Mouse (Mus musculus) layer of hippocampus, postnatal 25 days (tissue): ENCODE measurements around the gene Cacng2. TPM values are rescaled to one million over a fixed set of nuclear protein-coding genes. Genes with fewer than 3 reads are reported as not detected.

Source experiments
- DNase-seq, 2 experiments: peaks; one replicate each; pipeline ENCODE4 v3.0.0; 2022; ENCODE audit warnings: mixed read lengths in 2 of 2, low spot score in 1 of 2; ENCODE audit errors: extremely low spot score in 1 of 2
- total RNA-seq, 2 experiments: library from RNA; stranded (reverse); gene quantifications; 2 replicates each; pipeline ENCODE4 v1.2.3; 2021

The Cacng2 gene
- total RNA-seq, 2 experiments from 2014 or later, result 35.5 to 40.7 TPM

DNA sequence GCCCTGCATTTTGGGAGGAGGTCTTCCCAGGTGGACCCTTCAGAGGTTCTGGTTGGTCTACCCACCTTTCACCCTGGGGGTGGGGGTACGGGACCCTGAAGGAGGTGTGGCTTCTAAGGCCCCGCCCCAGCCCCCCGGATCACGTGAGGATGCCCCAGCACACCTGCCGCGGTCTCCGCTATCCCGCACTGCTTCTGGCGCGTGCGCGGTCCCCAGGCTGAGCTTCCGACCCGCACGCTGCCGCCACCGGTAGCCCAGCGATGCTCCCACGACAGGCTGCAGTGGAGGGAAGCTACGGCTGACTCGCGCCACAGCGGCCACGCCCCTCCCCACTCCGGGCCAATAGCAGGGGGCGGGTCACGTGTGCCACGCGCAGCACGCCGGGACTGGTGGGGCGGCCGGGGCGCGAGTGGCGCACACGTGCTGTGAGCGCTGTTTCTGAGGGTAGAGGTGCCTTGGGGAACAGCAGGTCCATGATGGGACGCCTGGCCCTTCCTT, 163.4 kb downstream of the Cacng2 start, which contains the start of gene Foxred2:
Gene Foxred2, minus strand, starts transcription at position 319 of the 498 bp plus-strand sequence.
- peak; percentile 67 to 73 for DNase-seq

DNA sequence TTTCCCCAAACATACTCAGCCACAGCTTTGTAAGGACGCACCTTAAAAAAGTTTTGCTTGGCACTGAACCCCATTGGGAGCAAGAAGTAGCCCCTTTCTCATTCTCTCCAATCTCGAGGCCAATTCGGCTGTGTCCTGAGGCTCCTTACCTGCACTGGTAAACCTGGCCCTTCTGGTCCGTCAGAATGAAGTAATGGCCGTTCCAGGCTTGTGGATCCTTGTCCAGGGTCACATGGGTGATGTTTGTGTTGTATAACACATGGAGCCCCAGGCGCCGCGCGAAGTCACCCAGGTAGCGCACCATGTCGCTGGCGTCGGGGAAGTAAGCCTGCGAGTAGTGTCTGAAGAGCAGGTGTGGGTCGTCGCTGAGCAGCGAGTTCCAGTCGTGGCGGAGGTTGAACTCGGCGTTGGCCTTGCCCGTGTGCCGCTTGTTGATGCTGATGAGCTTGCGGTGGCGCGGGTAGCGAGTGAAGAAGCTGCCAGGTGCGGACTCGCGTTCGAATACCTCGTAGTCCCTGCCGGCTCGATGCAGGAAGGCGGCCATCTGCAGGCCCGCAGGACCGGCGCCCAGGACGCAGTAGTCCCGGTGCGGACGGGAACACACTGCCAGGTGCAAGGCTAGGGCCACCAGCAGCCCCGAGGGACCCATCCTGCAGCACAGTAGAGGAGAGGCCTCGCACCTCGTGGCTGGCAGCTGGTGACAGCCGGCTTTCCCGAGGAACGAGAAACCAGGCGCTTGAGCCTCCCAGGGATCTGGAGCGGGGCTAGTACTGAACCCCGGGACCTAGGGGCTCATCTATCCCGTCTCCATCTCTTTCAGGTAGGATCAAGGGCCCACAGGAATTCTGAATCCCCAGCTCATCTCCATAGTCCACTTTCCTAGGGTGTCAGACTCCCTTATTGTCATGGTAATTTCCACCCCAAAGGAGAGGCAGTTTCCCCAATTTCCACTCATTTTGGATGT, 164.1 kb downstream of the Cacng2 start:
- DNase-seq, result no peak

DNA sequence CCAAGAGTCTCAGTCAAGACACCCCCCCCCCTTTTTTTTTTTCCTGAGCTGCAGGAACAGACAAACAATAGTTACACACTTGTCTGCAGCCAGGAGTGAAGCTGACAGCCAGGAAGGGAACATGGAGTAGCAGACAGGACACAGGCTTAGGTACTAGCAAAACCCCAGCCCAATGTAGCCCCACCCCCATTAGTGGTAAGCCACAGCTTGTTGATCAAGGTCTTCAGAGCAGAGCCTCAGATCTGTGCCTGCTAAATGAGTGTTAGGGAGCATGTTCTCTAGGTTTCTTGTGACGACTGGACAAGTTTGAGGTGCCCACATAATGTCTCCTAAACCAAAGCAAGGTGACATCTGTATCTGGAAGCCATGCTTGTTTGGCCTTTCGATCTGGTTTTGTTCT, 165.5 kb downstream of the Cacng2 start:
- no peak for DNase-seq

DNA sequence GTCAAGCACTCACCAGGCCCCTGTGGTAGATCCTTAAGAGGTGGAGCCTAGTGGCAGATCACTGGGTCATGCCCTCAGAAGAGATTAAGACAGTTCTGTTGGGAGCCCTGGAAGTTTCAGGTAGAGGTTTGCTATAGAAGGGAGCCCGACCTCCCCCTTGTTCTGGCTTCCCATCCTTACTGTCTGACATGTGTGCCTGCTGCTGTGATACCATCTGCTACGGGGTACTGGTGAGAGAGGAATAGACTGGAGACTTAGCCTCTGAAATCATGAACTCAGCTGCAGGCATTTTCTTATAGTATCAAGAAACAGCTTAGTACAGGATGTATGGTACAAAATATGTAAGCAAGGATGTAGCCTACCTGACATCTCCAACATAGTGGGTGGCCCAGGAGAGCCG, 166.9 kb downstream of the Cacng2 start:
- DNase-seq, result no peak

DNA sequence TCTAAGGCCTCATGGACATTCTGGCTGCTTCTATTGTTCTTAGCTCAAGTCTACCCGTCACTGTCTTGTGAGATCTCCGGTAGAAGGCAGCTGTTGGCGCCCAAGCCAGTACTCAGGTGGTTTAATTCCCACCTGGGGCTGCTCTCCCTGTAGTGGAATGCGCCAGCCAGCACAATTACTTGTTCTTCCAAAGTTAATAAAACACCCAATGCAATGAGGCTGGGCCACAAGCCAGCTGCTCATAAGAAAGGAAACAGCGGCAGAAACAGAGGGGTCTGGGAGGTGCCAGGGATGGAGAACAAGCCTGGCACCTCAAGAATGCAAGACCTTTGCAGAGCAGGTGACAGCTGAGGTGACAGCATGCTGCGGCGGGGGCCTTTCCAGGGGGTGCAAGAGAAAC, 170.8 kb downstream of the Cacng2 start:
- no peak for DNase-seq

DNA sequence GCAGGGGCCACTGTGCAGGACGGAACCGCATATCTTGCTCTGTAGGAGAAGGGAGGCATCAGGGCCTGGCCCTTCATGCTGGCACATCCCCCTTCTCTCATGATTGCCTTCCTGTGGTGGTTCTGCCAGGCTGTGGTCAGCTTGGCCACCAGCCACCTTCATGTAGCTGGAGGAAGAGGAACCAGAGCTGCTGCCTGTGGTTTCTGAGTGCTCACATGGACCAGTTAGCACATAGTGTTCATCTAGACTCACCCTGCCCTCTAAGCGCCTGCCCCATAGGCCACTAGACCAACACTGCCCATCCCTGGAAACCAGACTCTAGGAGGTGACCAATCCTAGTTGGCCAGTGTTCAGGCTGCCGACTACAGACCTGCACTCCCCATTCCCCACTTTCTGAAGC, 174.1 kb downstream of the Cacng2 start:
- no peak for DNase-seq

Other genes with a start within 250 kb of the Cacng2 start
- gene Txn2, start 191.0 kb downstream of the Cacng2 start, total RNA-seq, result 100 to 1,000 TPM; 115 to 140 TPM
- gene Foxred2, start 163.3 kb downstream of the Cacng2 start, total RNA-seq, result 10 to 100 TPM; 11.0 to 13.4 TPM
- 100 to 1,000 TPM in 1 of 2 experiments, 10 to 100 TPM in 1; 91.1 to 109 TPM for gene Eif3d, start 149.2 kb downstream of the Cacng2 start, total RNA-seq
- gene Ift27, start 54.1 kb upstream of the Cacng2 start, total RNA-seq, result 10 to 100 TPM; 22.8 to 26.0 TPM
- gene Pvalb, start 86.4 kb upstream of the Cacng2 start, total RNA-seq, result 10 to 100 TPM; 56.5 to 58.5 TPM
- 1 to 10 TPM; 1.1 to 1.3 TPM for gene Ncf4, start 124.8 kb upstream of the Cacng2 start, total RNA-seq
- gene Csf2rb2, start 185.7 kb upstream of the Cacng2 start, total RNA-seq, result 1 to 10 TPM; 1.5 to 2.1 TPM
- 1 to 10 TPM; 2.5 to 2.6 TPM for gene Csf2rb, start 205.7 kb upstream of the Cacng2 start, total RNA-seq